Mouse (Mus musculus) urinary bladder, adult 2 months (tissue): Measurements from ENCODE around the gene Bcl11b. TPM values are rescaled to one million over a fixed set of nuclear protein-coding genes. Genes with fewer than 3 reads are reported as not detected.

Source experiments
- DNase-seq: peaks from one replicate; pipeline ENCODE4 v3.0.0; 2022; ENCODE audit warnings: low spot score
- polyA plus RNA-seq: library from polyadenylated mRNA; depleted of rRNA; stranded (reverse); fragments of >200 nt; gene quantifications from 2 replicates; pipeline ENCODE4 v1.2.3, GENCODE M21; 2012; rRNA removed

Gene Bcl11b
- 0.44 and 0.77 TPM in 2 replicates for polyA plus RNA-seq

DNA sequence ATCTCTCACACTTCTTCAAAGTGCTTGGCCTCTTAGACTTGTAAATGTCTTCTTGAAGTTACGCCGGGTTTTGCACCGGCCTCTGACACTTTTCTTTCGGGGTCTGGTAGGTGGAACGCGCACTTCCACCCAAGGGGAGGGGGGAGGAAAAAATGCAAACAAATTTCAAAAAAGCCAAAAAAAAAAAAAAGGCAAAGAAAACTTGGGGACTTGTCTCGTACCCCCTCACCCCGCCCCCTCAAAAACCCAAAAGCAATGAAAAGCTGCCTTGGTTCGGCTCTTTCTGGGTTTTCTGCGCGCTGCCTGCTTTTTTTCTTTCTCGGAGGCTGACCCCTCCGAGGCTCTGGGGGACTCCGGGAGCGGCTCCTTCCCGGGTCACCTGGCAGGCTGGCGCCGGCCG, at the start of gene Bcl11b:
Gene Bcl11b (minus strand): TSS at position 120 of the 400 bp plus-strand sequence.
- no peak for DNase-seq

- peak; percentile 38 for DNase-seq
Measured at GRCm38 (mm10) chr12:108050996-108051395, 47.6 kb upstream of the Bcl11b start.

DNA sequence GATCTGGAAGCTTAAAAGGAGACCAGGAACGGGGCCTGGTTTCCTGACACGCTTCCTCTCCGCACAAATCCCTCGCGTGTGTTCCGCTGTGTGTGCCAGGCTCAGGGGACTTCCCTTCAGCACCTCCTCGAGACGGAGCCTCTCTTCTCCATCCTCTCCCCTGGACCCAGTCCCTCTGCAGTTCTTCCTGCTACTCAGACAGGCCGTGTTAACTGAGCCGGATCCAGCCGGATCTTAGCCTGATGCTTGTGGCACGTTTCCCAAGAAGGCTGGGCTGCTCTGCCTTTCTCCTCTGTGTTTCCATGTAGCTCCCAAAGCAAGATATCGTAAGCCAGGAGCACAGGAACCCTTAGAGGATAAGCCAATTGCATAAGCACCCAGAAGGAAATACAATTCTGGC, 46.2 kb upstream of the Bcl11b start:
- DNase-seq: no peak

- no peak for DNase-seq
Measured at GRCm38 (mm10) chr12:108042239-108042571, 38.8 kb upstream of the Bcl11b start.

GRCm38 (mm10) chr12:108041571-108042238, 38.3 kb upstream of the Bcl11b start:
- DNase-seq: peak; percentile 54

GRCm38 (mm10) chr12:108037446-108037845, 34.0 kb upstream of the Bcl11b start:
- DNase-seq: no peak

DNA sequence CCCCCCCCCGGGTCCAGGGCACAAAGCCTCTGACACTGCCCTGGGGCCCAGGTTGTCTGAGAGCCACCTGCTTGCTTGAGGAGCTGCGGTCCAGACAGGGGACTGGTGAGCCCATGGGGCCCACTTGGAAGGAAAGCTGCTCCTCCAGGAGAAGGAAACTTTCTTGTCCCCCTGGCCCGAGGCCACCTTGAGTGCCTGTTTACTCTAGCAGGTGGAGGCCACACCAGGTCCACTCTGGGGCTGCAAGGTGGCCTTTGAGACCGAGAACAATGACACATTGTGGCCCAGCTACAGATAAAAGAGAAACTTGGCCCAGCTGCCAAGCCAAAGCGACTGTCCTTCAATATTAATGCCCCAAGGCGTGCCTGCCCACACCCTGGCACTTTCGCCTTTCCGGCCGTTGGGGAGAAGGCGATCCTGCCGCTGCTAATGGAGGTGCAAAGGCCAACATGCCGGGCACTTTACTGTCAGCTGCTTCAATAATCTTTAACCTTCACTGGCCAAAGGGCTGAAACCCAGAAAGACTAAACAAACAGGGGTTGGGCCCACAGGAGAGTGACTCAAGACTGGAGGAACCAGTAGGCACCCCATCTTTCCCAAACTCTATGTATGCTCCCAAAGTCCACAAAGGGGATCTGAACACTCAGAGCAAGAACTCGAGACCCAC, 32.1 kb upstream of the Bcl11b start:
- no peak for DNase-seq

DNA sequence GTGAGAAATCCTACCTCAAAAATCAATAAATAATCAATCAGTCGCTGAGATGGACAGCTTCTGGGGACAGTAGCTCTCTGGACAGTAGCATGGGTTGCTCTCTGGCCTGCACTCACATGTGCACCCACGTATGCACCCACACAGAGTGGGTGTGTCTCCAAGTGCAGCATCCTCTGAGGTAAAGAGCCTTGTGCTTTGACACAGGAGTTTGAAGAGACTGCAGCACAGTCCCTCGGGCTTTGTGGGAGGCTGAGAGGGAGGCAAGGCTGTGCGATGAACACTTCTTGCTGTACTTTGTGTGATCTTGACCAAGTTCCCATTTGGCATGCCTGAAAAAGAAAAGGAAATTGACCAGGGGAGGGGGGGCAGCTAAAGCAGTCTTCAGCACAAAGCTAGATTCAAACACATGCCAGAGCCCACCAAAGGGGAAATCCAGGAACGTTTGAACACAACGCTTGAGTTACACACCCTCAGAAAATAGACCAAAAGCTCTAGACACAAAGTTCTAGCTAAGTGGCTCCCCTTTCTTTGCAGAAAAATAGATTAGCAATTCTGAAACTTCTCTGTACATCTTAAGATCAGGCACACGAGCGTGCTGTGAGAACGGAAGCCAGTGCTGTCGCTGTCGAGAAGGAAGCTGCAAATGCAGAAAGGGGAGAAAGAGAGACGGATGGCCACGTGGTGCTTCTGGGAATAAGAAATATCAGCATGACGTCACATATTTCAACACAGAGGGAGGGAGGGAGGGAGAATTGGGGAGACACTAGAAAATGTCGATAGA, 19.6 kb upstream of the Bcl11b start:
- no peak for DNase-seq

DNA sequence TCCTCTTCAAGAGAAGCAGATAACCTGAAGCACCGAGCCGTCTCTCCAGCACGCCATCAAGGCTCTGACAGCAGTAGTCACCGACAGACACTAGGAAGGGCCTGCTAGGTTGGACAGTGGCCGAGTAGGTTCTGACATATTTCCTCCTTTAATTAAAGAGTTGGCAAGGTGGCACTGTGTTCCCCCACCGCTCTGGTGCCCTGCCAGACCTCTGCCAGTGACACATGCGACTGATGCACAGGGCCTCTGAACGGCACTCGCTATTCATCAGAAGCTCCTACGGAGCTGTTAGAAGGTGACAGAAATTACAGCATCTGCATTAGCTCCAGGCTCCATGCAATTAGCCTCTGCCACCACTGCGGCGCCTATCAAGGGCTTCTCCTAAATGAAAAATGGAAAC, 8.6 kb upstream of the Bcl11b start:
- no peak for DNase-seq

- DNase-seq: no peak
Measured at GRCm38 (mm10) chr12:108010346-108010745, 6.9 kb upstream of the Bcl11b start.

DNA sequence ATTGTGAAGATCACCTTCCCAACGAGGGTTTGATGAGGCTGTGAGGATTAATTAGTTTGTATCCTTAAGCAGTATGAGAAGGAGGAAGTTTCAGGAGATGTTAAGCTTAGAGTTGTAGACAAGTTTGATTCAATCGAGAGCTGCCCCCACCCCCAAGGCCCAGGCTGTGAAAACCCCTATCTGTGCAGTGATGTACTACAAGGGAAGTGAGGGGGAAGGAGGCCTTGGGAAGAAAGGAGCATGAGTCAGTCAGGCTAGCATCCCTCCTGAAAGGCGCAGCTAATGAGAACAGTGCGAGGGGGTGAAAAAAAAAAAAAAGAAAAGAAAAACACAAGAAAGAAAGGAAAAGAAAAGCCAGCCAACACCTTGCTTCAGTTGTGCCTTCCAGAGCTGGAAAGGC, 5.8 kb upstream of the Bcl11b start:
- no peak for DNase-seq

DNA sequence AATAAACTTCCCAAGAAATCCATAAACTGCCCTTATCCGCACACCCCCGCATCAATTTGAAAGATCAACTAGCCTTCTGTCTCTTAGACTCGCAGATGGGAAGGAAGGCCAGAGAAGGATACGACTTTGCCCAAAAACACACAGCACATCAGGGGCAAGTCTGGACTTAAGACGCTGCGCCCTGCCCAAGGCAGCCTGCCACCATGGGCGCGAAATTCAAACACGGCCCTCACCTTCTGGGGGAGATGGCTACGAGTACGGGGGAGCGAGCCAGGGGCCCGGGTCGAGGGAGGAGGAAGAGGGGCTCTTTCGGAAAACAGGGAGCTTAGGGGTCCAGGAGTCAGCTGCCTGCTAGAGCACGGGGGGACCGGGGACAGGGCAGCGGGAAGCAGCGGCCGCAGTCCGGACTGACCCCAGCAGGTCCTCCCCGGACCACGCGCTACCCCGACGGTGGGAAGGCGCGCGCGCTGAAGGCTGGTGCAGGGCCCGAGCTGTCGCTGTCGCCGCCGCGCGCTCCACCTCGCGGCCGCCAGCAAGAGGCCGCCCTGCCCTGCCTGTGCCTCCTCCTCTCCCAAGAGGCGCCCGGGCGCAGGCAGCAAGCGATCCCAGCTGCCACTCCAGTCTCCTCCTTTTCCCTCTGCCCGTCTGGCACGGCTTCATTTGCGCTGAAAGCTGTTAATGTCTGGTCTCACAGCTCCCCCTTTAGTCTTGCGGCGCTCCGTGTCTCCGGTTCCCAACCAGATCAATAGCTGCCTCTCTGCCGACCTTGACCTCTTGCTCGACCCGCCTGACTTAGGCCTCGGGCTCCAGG, 2.6 kb upstream of the Bcl11b start:
- DNase-seq: peak; percentile 32

DNA sequence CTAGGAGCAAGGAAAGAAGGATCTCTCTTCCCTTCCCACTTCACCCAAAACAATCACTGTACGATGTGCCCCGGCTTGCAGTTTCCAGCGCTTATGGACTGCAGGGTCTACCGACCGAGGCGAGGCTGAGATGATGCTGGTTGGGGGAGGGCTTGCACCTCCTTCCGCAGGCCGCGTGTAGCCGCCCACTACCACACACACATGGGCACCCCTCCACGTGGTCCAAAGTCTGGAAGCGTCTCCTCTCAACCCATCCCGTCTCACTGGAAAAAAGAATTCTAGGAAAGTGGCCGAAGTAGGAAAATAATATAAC, 2.0 kb upstream of the Bcl11b start:
- DNase-seq: no peak

- DNase-seq: no peak
Measured at GRCm38 (mm10) chr12:108004701-108005487, 1.5 kb upstream of the Bcl11b start.

- DNase-seq: no peak
Measured at GRCm38 (mm10) chr12:108003928-108004327, 526 bp upstream of the Bcl11b start.

DNA sequence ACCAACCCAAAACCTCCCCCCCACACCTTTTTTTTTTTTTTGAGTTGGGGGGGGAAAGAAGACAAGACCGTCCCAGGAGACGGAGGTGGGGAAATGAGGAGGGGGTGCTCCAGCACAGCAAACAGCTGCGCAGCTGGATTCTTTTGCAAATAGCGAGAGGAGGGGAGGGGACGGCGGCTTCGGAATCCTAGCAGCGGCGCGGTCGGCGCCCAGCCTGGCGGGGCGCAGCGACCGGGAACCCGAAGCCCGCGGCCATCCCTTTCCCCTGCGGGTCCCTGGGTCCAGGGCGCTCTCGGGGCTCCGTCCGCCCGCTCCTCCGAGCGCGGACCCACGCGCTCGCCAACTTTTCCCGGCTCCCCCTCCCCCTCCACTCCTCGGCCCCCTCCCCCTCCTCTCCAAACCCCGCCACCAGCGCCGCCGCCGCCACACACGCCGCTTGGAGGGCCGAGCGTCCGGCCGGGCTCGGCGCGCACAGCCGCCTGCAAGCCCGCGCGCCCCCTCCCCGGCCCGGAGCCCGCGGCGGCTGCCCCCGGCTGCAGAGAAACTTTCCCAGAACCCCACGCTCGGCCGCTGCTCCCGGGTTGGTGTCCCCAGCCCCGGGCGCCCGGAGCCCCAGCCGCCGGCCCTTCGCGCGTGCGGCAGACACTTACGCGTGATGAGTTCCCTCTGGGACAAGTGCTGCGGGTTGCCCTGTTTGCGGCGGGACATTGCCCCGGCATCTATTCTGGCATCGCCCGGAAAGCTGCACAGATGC, 789 bp downstream of the Bcl11b start:
- DNase-seq: no peak

DNA sequence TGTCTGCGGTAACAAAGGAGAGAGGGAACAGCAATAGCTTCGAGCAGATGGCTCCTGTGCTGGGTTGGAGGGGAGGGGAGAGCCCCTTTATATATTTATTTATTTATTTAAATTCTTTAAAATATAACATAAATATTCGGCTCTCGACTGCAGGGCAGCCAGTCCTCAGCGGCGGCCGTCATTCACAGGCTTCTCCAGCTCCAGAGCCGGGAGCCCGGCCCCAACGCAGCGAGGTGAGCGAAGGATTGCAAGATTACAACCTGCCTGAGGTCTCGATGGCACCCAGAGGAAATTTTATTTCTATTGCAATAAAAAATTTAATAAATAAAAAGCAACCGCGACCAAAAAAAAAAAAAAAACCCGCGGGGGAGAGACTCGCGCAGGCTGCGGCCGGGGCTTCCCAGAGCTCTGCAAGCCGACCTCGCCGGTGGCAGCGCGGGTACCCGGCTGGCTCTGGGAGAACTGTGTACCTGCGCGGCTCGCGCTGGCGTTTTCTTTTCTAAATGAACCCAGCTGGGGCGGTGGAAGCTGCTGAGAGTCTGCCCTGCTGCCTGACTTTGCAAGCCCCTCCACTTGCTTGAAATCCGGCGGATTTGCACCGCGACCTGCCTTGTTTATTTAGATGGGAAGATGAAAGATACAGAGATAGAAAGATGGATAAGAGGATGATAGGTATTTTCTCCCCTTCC, 1.6 kb downstream of the Bcl11b start:
- DNase-seq: no peak

- no peak for DNase-seq
Measured at GRCm38 (mm10) chr12:108000715-108001080, 2.7 kb downstream of the Bcl11b start.

DNA sequence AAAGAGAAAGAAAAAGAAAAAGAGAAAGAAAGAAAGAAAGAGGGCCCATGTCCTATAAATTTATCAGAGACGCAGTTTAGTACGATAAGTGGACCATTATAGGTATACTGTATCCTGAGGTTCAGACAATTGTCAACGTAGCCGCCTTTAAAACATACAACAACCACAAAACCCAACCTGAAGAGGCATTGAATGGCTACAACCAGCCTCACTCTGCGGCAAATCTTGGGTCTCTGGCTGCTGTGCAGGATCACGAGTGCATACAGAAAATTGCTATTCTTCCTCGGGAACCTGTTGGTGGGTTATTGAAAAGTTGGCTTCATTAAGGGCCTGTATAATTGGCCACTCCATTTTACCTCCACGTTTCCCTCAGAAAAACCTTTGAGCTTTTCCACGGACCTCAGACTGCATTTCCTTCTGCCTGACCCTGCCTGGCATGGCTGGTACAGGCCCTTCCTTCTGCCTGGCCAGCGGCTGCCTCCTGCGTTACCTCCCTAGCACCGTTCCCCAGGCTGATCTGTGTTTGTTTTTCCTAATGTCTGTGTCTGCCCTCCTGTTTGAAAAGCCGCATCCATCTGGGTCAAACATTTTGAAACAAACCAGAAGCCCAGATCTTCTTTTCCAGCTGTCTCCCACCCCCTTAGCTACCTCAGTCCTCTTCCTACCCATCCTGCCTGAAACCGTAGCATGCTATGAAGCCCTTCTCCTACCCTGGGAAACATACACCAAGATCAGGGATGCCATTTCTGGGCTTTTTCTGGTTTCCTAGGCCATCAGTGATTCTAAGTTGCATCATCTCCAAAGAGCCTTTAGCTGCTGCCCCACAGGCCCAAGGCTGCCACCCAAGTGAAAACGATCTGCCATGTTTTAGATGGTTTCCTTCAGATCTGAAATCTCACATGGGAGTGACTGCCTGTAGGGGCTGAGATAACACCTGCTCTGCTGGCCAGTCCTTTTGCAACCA, 3.4 kb downstream of the Bcl11b start:
- no peak for DNase-seq
